Mouse (Mus musculus) CH12.LX (cell line): ENCODE measurements around the gene Zfp575.

ENCODE experiments used
- E2F4 ChIP-seq: IDR thresholded peaks from 2 replicates; pipeline ENCODE4 v1.6.1; 2011; ENCODE audit warnings: low read depth, low read length, improper control_type of control experiment; ENCODE audit not compliant: insufficient replicate concordance
- SIN3A ChIP-seq: IDR thresholded peaks from 2 replicates; pipeline ENCODE4 v1.6.1; 2012; ENCODE audit warnings: low read length, improper control_type of control experiment, inconsistent platforms

GRCm38 (mm10) chr7:24538154-24538553, 49.3 kb downstream of the Zfp575 start:
- no peak for TF ChIP-seq SIN3A
- TF ChIP-seq E2F4 = no peak
